ENCODE assay signal across 8 mouse cellular contexts in the genomic region with DNA sequence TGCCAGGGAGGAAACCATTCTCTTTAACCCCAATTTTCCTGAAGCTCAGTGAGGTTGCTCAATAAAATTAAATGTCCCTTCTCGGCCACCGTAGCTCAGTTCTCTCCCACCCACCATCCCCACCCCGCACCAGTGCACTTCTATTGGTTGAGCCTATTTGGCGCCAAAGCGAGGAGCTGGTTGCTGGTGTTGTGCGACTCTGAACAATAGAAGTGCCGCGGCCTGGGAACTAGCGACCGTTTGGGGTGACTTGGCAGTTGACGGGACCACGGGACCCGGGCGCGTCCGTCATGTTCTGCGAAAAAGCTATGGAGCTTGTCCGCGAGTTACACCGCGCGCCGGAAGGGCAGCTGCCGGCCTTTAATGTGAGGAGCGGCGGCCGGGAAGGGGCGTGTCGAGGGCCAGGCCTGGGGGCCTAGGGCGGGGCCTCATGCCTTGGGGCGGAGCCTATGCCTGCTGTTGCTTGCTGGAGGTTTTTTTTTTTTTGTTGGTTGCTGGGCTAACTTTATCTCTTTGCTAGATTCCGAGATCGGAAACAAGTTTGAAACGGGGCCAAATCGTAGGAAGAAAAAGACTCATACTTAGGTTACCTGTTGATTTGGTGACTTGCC. TPM values are rescaled to one million over a fixed set of nuclear protein-coding genes. Genes with fewer than 3 reads are reported as not detected.
DNase-seq lines count a peak whose midpoint lies in the region; ATAC-seq and TF ChIP-seq lines count a peak whose summit lies in the region.

No protein-coding gene starts in this region.

- peak overlapping the region; percentile 63 for H3K4me2 ChIP-seq in hindbrain, postnatal 0 days (ENCODE audit: low read depth, low read length)

- H3K9ac ChIP-seq in hindbrain, postnatal 0 days (replicated peaks; ENCODE audit: low read length), result peak overlapping the region; percentile 45

- no peaks in the 10 kb centered on the region for H3K9me3 ChIP-seq in hindbrain, postnatal 0 days (ENCODE audit: low read length)

- under 1% methylated on average over 35 of the region's 35 CpGs for WGBS in hindbrain, postnatal 0 days

- H3K36me3 ChIP-seq in hindbrain, postnatal 0 days (ENCODE audit: insufficient read depth, low read length), result no peaks in the 10 kb centered on the region

- 0 out of 2 replicates have a peak, but pooled peaks cover 6% of the 10 kb centered on the region for H3K4me1 ChIP-seq in hindbrain, postnatal 0 days (ENCODE audit: insufficient read depth, low read length)

- H3K27ac ChIP-seq in hindbrain, postnatal 0 days, result peak overlapping the region; percentile 70
- H3K27ac ChIP-seq in left cerebral cortex, adult 2 months, result no peak overlapping the region; the same call in 1 of the 2 replicates

- peak overlapping the region; percentile 75 for H3K4me3 ChIP-seq in hindbrain, postnatal 0 days (ENCODE audit: low read length)
- H3K4me3 ChIP-seq in left cerebral cortex, adult 2 months, result peak overlapping the region; percentile 84

- intact Hi-C loops in left cerebral cortex, adult 2 months (cut with DNase I), result loop anchor here (2.0 to 5.0 kb wide), 3 partner anchors 162 to 301 kb away; partner anchors contain the start of genes Apmap and Entpd6

- 0 out of 2 replicates have a peak, but pooled peaks have one; percentile 15 for TF ChIP-seq CTCF in hindbrain, postnatal 0 days (IDR thresholded peaks at IDR 0.05; ENCODE audit: low read depth)
- TF ChIP-seq CTCF in left cerebral cortex, adult 2 months (IDR thresholded peaks at IDR 0.05), result no peak

- H3K27me3 ChIP-seq in hindbrain, postnatal 0 days (ENCODE audit: insufficient read depth, low read length), result no peaks in the 10 kb centered on the region; the same call in 1 of the 2 replicates

- DNase-seq in T-cell, adult 2 months (ENCODE audit: low spot score), result peak; percentile 90
- peak; percentile 81 to 86 for DNase-seq in cerebellum, postnatal 36 days
- DNase-seq in gastrocnemius, adult 18-20 months (ENCODE audit: low spot score), result peak; percentile 93
- DNase-seq in hindbrain, postnatal 0 days (ENCODE audit: low spot score), result peak; percentile 98
- DNase-seq in left cerebral cortex, adult 2 months (ENCODE audit: extremely low spot score in 1 of 2, low spot score in 2 of 2), result peak; percentile 82 to 84
- DNase-seq in right cerebral cortex, adult 2 months (ENCODE audit: low spot score in 2 of 2), result peak; percentile 83 to 90
- peak; percentile 96 for DNase-seq in urinary bladder, postnatal 14 days (ENCODE audit: low spot score)

- peak; percentile 95 for ATAC-seq in hindbrain, postnatal 0 days
- peak; percentile 93 for ATAC-seq in megakaryocyte, adult 5-6 weeks (ENCODE audit: poor library complexity, severe bottlenecking)

RNA-seq across cellular contexts. Expression of gene Gins1, which starts 4.3 kb away (rescaled TPM):
- 1 to 10 TPM; 1.8 to 2.1 TPM for total RNA-seq in gastrocnemius, adult 18-20 months (2021)
- 5.4 and 8.6 TPM in 2 replicates for total RNA-seq in hindbrain, postnatal 0 days (2014; rRNA removed)
- polyA plus RNA-seq in hindbrain, postnatal 0 days (2015; fragmentation: Nextera tagmentation; extraction: Ambion mirVana), result 12.7 and 14.9 TPM in 2 replicates
- 1 to 10 TPM in 1 of 2 experiments, under 1 TPM in 1; 0.65 to 1.6 TPM for total RNA-seq in left cerebral cortex, adult 2 months (2021)
- total RNA-seq in megakaryocyte, adult 5-6 weeks (2015), result 53.1 and 69.5 TPM in 2 replicates
- total RNA-seq in megakaryocyte, adult 5-6 weeks (2017), result 69.8 and 78.7 TPM in 2 replicates

RNA-seq across cellular contexts. Expression of gene Abhd12, which starts 5.0 kb away (rescaled TPM):
- 10 to 100 TPM; 23.8 to 27.8 TPM for total RNA-seq in gastrocnemius, adult 18-20 months (2021)
- total RNA-seq in hindbrain, postnatal 0 days (2014; rRNA removed), result 158 and 167 TPM in 2 replicates
- 161 and 164 TPM in 2 replicates for polyA plus RNA-seq in hindbrain, postnatal 0 days (2015; fragmentation: Nextera tagmentation; extraction: Ambion mirVana)
- 100 to 1,000 TPM; 298 to 305 TPM for total RNA-seq in left cerebral cortex, adult 2 months (2021)
- total RNA-seq in megakaryocyte, adult 5-6 weeks (2015), result 37.6 and 51.0 TPM in 2 replicates
- total RNA-seq in megakaryocyte, adult 5-6 weeks (2017), result 47.4 and 100 TPM in 2 replicates
